Mouse (Mus musculus) MEL (cell line): Measurements from ENCODE around the gene Gm44805. TPM values are rescaled to one million over a fixed set of nuclear protein-coding genes. Genes with fewer than 3 reads are reported as not detected.
A peak's percentile ranks its signal among the peaks of the same experiment; 100 is the strongest.

Experiments used
- DNase-seq: peaks from one replicate; pipeline ENCODE4 v3.0.0; 2011; ENCODE audit warnings: low read depth, low spot score
- H3K27ac ChIP-seq: 2 replicates; pipeline ENCODE4 v1.5.1; 2012; ENCODE audit warnings: low read depth, mild to moderate bottlenecking, control low read depth, low read length, moderate library complexity; ENCODE audit not compliant: control insufficient read depth
- H3K27me3 ChIP-seq, 2 experiments: fragments of 150-350 bp in 1 of 2; sonication (generic) in 1 of 2; 2 replicates each; pipeline ENCODE4 v1.6.1; 2012; ENCODE audit warnings: low read length in 2 of 2, mild to moderate bottlenecking in 2 of 2, improper control_type of control experiment in 1 of 2, moderate library complexity in 1 of 2; ENCODE audit not compliant: insufficient read depth in 2 of 2, control insufficient read depth in 1 of 2
- H3K36me3 ChIP-seq, 2 experiments: 2 replicates each; pipeline ENCODE4 v1.6.1; 2012 to 2014; ENCODE audit warnings: low read length in 2 of 2, improper control_type of control experiment in 1 of 2, inconsistent platforms in 1 of 2, mild to moderate bottlenecking in 1 of 2; ENCODE audit not compliant: insufficient read depth in 2 of 2, control insufficient read depth in 1 of 2
- H3K4me1 ChIP-seq, 2 experiments: fragments of 150-350 bp in 1 of 2; sonication (generic) in 1 of 2; 2 replicates each; pipeline ENCODE4 v1.6.1; 2012; ENCODE audit warnings: low read length in 2 of 2, improper control_type of control experiment in 1 of 2, mild to moderate bottlenecking in 1 of 2; ENCODE audit not compliant: insufficient read depth in 2 of 2, control insufficient read depth in 1 of 2
- H3K4me3 ChIP-seq, 2 experiments: fragments of 150-350 bp in 1 of 2; sonication (generic) in 1 of 2; 2 replicates each; pipeline ENCODE4 v1.5.1; 2012; ENCODE audit warnings: low read depth in 2 of 2, low read length in 2 of 2, mild to moderate bottlenecking in 2 of 2, moderate library complexity in 2 of 2, control low read depth in 1 of 2, improper control_type of control experiment in 1 of 2; ENCODE audit not compliant: control insufficient read depth in 1 of 2, insufficient read depth in 1 of 2
- H3K79me2 ChIP-seq: 2 replicates; pipeline ENCODE4 v1.6.1; 2012; ENCODE audit warnings: mild to moderate bottlenecking, low read length, moderate library complexity; ENCODE audit not compliant: control insufficient read depth, poor library complexity, insufficient read depth
- H3K9ac ChIP-seq: 2 replicates; pipeline ENCODE4 v1.6.1; 2012; ENCODE audit warnings: low read depth, mild to moderate bottlenecking, control low read depth, low read length, moderate library complexity; ENCODE audit not compliant: control insufficient read depth, poor library complexity, severe bottlenecking
- H3K9me3 ChIP-seq: fragments of 150-350 bp; sonication (generic); replicated peaks from 2 replicates; pipeline ENCODE4 v1.6.1; 2012; ENCODE audit warnings: mild to moderate bottlenecking, low read length, improper control_type of control experiment, moderate library complexity; ENCODE audit not compliant: insufficient read depth
- BHLHE40 ChIP-seq: IDR thresholded peaks from 2 replicates; pipeline ENCODE4 v1.6.1; 2012; ENCODE audit warnings: low read depth, mild to moderate bottlenecking, inconsistent platforms, low read length, improper control_type of control experiment, borderline replicate concordance
- ELF1 ChIP-seq: IDR thresholded peaks from 2 replicates; pipeline ENCODE4 v1.6.1; 2014; ENCODE audit warnings: low read depth, mild to moderate bottlenecking, inconsistent platforms, low read length, improper control_type of control experiment, moderate library complexity
- EP300 ChIP-seq, 2 experiments: IDR thresholded peaks; 2 replicates each; pipeline ENCODE4 v1.6.1; 2011; ENCODE audit warnings: improper control_type of control experiment in 2 of 2, low read length in 2 of 2, low read depth in 1 of 2, mild to moderate bottlenecking in 1 of 2
- ETS1 ChIP-seq: IDR thresholded peaks from 2 replicates; pipeline ENCODE4 v1.6.1; 2012; ENCODE audit warnings: low read depth, mild to moderate bottlenecking, inconsistent platforms, low read length, improper control_type of control experiment, moderate library complexity
- GATA1 ChIP-seq: IDR thresholded peaks from 2 replicates; pipeline ENCODE4 v1.6.1; 2011; ENCODE audit warnings: low read depth, low read length, improper control_type of control experiment
- HCFC1 ChIP-seq: IDR thresholded peaks from 2 replicates; pipeline ENCODE4 v1.6.1; 2012; ENCODE audit warnings: low read depth, mild to moderate bottlenecking, inconsistent platforms, low read length, improper control_type of control experiment, moderate library complexity
- JUND ChIP-seq: IDR thresholded peaks from 2 replicates; pipeline ENCODE4 v1.6.1; 2011; ENCODE audit warnings: low read depth, mild to moderate bottlenecking, improper control_type of control experiment, low read length
- MAFK ChIP-seq: IDR thresholded peaks from 2 replicates; pipeline ENCODE4 v1.6.1; 2011; ENCODE audit warnings: low read depth, mild to moderate bottlenecking, low read length, improper control_type of control experiment, borderline replicate concordance
- MAX ChIP-seq: IDR thresholded peaks from 2 replicates; pipeline ENCODE4 v1.6.1; 2011; ENCODE audit warnings: low read length, improper control_type of control experiment
- MEF2A ChIP-seq: IDR thresholded peaks from 2 replicates; pipeline ENCODE4 v1.6.1; 2014; ENCODE audit warnings: low read depth, mild to moderate bottlenecking, inconsistent platforms, low read length, improper control_type of control experiment; ENCODE audit not compliant: poor library complexity, insufficient replicate concordance, severe bottlenecking; ENCODE audit errors: extremely low read depth
- NELFE ChIP-seq: IDR thresholded peaks from 2 replicates; pipeline ENCODE4 v1.6.1; 2011; ENCODE audit warnings: low read depth, low read length, improper control_type of control experiment
- POLR2A ChIP-seq, 2 experiments: IDR thresholded peaks; 2 replicates each; pipeline ENCODE4 v1.6.1; 2011 to 2012; ENCODE audit warnings: low read length in 2 of 2, mild to moderate bottlenecking in 2 of 2, control low read depth in 1 of 2, improper control_type of control experiment in 1 of 2, low read depth in 1 of 2, moderate library complexity in 1 of 2; ENCODE audit not compliant: control insufficient read depth in 1 of 2, insufficient read depth in 1 of 2, poor library complexity in 1 of 2
- POLR2AphosphoS5 ChIP-seq: IDR thresholded peaks from 2 replicates; pipeline ENCODE4 v1.6.1; 2012; ENCODE audit warnings: low read depth, borderline replicate concordance, mild to moderate bottlenecking, inconsistent platforms, low read length, moderate library complexity, mixed read lengths
- TAL1 ChIP-seq: IDR thresholded peaks from 2 replicates; pipeline ENCODE4 v1.6.1; 2012; ENCODE audit warnings: mild to moderate bottlenecking, inconsistent platforms, low read length, moderate library complexity, mixed read lengths
- TCF12 ChIP-seq: IDR thresholded peaks from 2 replicates; pipeline ENCODE4 v1.6.1; 2014; ENCODE audit warnings: low read depth, mild to moderate bottlenecking, inconsistent platforms, low read length, improper control_type of control experiment, moderate library complexity
- UBTF ChIP-seq: IDR thresholded peaks from 2 replicates; pipeline ENCODE4 v1.6.1; 2012; ENCODE audit warnings: low read depth, mild to moderate bottlenecking, inconsistent platforms, low read length, improper control_type of control experiment, moderate library complexity, borderline replicate concordance; ENCODE audit not compliant: insufficient read depth
- USF1 ChIP-seq: IDR thresholded peaks from 2 replicates; pipeline ENCODE4 v1.6.1; 2014; ENCODE audit warnings: low read depth, mild to moderate bottlenecking, inconsistent platforms, low read length, improper control_type of control experiment, moderate library complexity
- USF2 ChIP-seq, 2 experiments: IDR thresholded peaks; 2 replicates each; pipeline ENCODE4 v1.6.1; 2011 to 2012; ENCODE audit warnings: improper control_type of control experiment in 2 of 2, low read length in 2 of 2, borderline replicate concordance in 1 of 2, inconsistent platforms in 1 of 2, low read depth in 1 of 2, mild to moderate bottlenecking in 1 of 2; ENCODE audit not compliant: insufficient read depth in 1 of 2
- ZKSCAN1 ChIP-seq: IDR thresholded peaks from 2 replicates; pipeline ENCODE4 v1.6.1; 2012; ENCODE audit warnings: low read depth, mild to moderate bottlenecking, inconsistent platforms, low read length, improper control_type of control experiment, moderate library complexity
- ZNF384 ChIP-seq: IDR thresholded peaks from 2 replicates; pipeline ENCODE4 v1.6.1; 2012; ENCODE audit warnings: low read depth, mild to moderate bottlenecking, inconsistent platforms, low read length, improper control_type of control experiment
- polyA plus RNA-seq, 2 experiments: library from polyadenylated mRNA; stranded (reverse) in 1 of 2; unstranded in 1 of 2; fragments of >175 nt in 1 of 2; fragments of >200 nt in 1 of 2; gene quantifications; 2 replicates each; pipeline versions ENCODE4 v1.2.1 to v1.2.4; 2012; ENCODE audit warnings: low replicate concordance in 2 of 2, low read depth in 1 of 2; ENCODE audit not compliant: insufficient read length in 2 of 2, insufficient read depth in 1 of 2, missing spikeins in 1 of 2
- total RNA-seq: library from RNA; depleted of rRNA; stranded (reverse); fragments of 300-350 nt; gene quantifications from 2 replicates; pipeline ENCODE4 v1.2.3, GENCODE M21; 2012

Gene Gm44805
- total and polyA plus RNA-seq, 3 experiments, result not detected

DNA sequence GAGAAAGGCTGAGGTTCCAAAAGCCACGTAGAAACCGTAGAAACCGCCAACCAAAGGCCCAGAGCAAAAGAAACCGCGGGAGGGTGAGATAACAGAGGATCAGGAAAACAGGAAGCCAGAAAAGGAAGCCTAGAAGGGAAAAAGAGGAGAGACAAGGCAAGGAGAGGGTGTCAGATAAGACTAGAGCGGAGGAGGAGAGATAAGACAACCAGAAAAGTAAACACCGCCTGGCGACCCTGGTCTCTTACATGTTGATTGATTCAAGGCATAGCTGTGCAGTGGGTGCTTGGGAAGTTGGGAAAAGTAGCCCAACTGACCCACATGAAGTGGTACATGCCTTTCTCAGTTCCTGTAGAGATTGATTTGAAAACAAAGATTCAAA, 14.0 kb upstream of the Gm44805 start (continued):
- TF ChIP-seq POLR2A (IDR thresholded peaks at IDR 0.05; ENCODE audit: control insufficient read depth in 1 of 2, insufficient read depth in 1 of 2, low read depth in 1 of 2, low read length in 2 of 2, poor library complexity in 1 of 2) (no peak; a peak in 1 of 4 replicates), UBTF (no peak), USF2 (IDR thresholded peaks at IDR 0.05; ENCODE audit: borderline replicate concordance in 1 of 2, insufficient read depth in 1 of 2, low read depth in 1 of 2, low read length in 2 of 2) (no peak), TCF12 (peak; percentile 97), ZNF384 (0 out of 2 replicates have a peak, but pooled peaks have one; percentile 26), GATA1 (peak; percentile 99), ZKSCAN1 (no peak), ELF1 (peak; percentile 48; the same call in 1 of the 2 replicates), MEF2A (peak; percentile 66; the same call in 1 of the 2 replicates), MAX (no peak), TAL1 (peak; percentile 77), ETS1 (peak; percentile 89), USF1 (no peak), NELFE (0 out of 2 replicates have a peak, but pooled peaks have one; percentile 44), POLR2AphosphoS5 (no peak), MAFK (peak; percentile 81; the same call in 1 of the 2 replicates), BHLHE40 (peak; percentile 56; the same call in 1 of the 2 replicates), EP300 (IDR thresholded peaks at IDR 0.05; ENCODE audit: low read depth in 1 of 2, low read length in 2 of 2) (peak; percentile 97 to 99), HCFC1 (peak; percentile 66)

- TF ChIP-seq JUND, result no peak
- peak; percentile 63 for TF ChIP-seq USF1
- Histone ChIP-seq H3K36me3 (peaks cover 0 to 36% of the 10 kb centered on the region in 2 experiments; a peak in 2 of 4 replicates), H3K9me3 (no peaks in the 10 kb centered on the region), H3K4me3 (peak overlapping the region; percentile 3 to 15; a peak in 2 of 4 replicates), H3K9ac (peak overlapping the region; percentile 65), H3K4me1 (peaks cover 14 to 39% of the 10 kb centered on the region in 2 experiments), H3K27me3 (no peaks in the 10 kb centered on the region), H3K27ac (peak overlapping the region; percentile 98), H3K79me2 (no peaks in the 10 kb centered on the region)
- DNase-seq, result peak; percentile 66
Observed at GRCm38 (mm10) chr7:19694336-19695212, 13.4 kb upstream of the Gm44805 start.
